Mouse (Mus musculus) kidney, adult 2 months (tissue): ENCODE measurements around the gene Parvg.

Source experiments
- CTCF ChIP-seq: fragments of 200-500 bp; conservative IDR thresholded peaks from 2 replicates; pipeline ENCODE4 v1.5.1; 2011; ENCODE audit warnings: low read depth, mild to moderate bottlenecking, control low read depth, low read length, moderate library complexity, mixed read lengths; ENCODE audit not compliant: insufficient read depth, insufficient read length
- POLR2A ChIP-seq: fragments of 200-500 bp; IDR thresholded peaks from one replicate; pipeline ENCODE4 v1.6.1; 2011; ENCODE audit warnings: low read depth, low read length, control low read depth

GRCm38 (mm10) chr15:84319393-84319792, 4.4 kb upstream of the Parvg start:
- TF ChIP-seq CTCF (no peak), POLR2A (no peak)
